Mouse (Mus musculus) mouse trophoblast stem cell (cell line): ENCODE data around the gene Rpl36a-ps1.

Experiments used
- in situ Hi-C, 2 experiments: fragments of 300-500 bp; cut with MseI, MboI; formaldehyde crosslinking; loops; 2 replicates in 1 of 2; 3 replicates in 1 of 2; pipeline ENCODE4 v1.15.1; 2025

The Rpl36a-ps1 gene

GRCm38 (mm10) chr14:98951626-98952290, 42.4 kb downstream of the Rpl36a-ps1 start:
- in situ Hi-C loops: no loop called here
